Mouse (Mus musculus): ENCODE measurements around the gene Lrrn4cl.
A peak's percentile ranks its signal among the peaks of the same experiment; 100 is the strongest.
"Not testable (repeated sequence)": the region's sequence is repeated elsewhere in the genome, so short reads cannot be mapped to it uniquely, and the experiment has no call there.

Gene Lrrn4cl

GRCm38 (mm10) chr19:8850402-8850901 lies at the start of gene Lrrn4cl:
Gene Lrrn4cl (plus strand): TSS chr19:8850768.
- DNase-seq (ENCODE audit: low read depth, low spot score), result peak; percentile 66

GRCm38 (mm10) chr19:8802130-8802821 lies 48.3 kb upstream of the Lrrn4cl start, which contains the start of gene Zbtb3:
Gene Zbtb3 (plus strand): TSS chr19:8802555.
- peak; percentile 97 for DNase-seq (ENCODE audit: low read depth, low spot score)

GRCm38 (mm10) chr19:8803204-8803780 lies 47.3 kb upstream of the Lrrn4cl start:
- DNase-seq (ENCODE audit: low read depth, low spot score), result no peak

- no peak for DNase-seq (ENCODE audit: low read depth, low spot score)
Observed at GRCm38 (mm10) chr19:8803879-8804660, 46.5 kb upstream of the Lrrn4cl start.

GRCm38 (mm10) chr19:8806810-8807209 lies 43.8 kb upstream of the Lrrn4cl start:
- no peak for DNase-seq (ENCODE audit: low read depth, low spot score)

GRCm38 (mm10) chr19:8815812-8816211 lies 34.8 kb upstream of the Lrrn4cl start:
- no peak for DNase-seq (ENCODE audit: low read depth, low spot score)

GRCm38 (mm10) chr19:8817001-8817400 lies 33.6 kb upstream of the Lrrn4cl start:
- DNase-seq (ENCODE audit: low read depth, low spot score), result no peak

GRCm38 (mm10) chr19:8818301-8818798 lies 32.2 kb upstream of the Lrrn4cl start:
- DNase-seq (ENCODE audit: low read depth, low spot score), result no peak

- DNase-seq (ENCODE audit: low read depth, low spot score), result peak; percentile 99
Observed at GRCm38 (mm10) chr19:8818801-8819595, 31.6 kb upstream of the Lrrn4cl start, which contains the start of gene Ttc9c. Gene Ttc9c (minus strand): TSS chr19:8819333.

GRCm38 (mm10) chr19:8819596-8820423 lies 30.8 kb upstream of the Lrrn4cl start, which contains the start of gene Hnrnpul2:
Gene Hnrnpul2 (plus strand): TSS chr19:8820010.
- peak; percentile 99 for DNase-seq (ENCODE audit: low read depth, low spot score)

GRCm38 (mm10) chr19:8820424-8820956 lies 30.1 kb upstream of the Lrrn4cl start:
- no peak for DNase-seq (ENCODE audit: low read depth, low spot score)

- DNase-seq (ENCODE audit: low read depth, low spot score), result no peak
Observed at GRCm38 (mm10) chr19:8821146-8821545, 29.4 kb upstream of the Lrrn4cl start.

GRCm38 (mm10) chr19:8822696-8823095 lies 27.9 kb upstream of the Lrrn4cl start:
- DNase-seq (ENCODE audit: low read depth, low spot score), result no peak

- no peak for DNase-seq (ENCODE audit: low read depth, low spot score)
Observed at GRCm38 (mm10) chr19:8829660-8830059, 20.9 kb upstream of the Lrrn4cl start, which contains the start of gene AC129217.1. Gene AC129217.1 (plus strand): TSS chr19:8829773.

- DNase-seq (ENCODE audit: low read depth, low spot score), result no peak
Observed at GRCm38 (mm10) chr19:8830664-8831063, 19.9 kb upstream of the Lrrn4cl start.

GRCm38 (mm10) chr19:8831262-8831661 lies 19.3 kb upstream of the Lrrn4cl start:
- no peak for DNase-seq (ENCODE audit: low read depth, low spot score)

GRCm38 (mm10) chr19:8832971-8833370 lies 17.6 kb upstream of the Lrrn4cl start:
- DNase-seq (ENCODE audit: low read depth, low spot score), result no peak

GRCm38 (mm10) chr19:8836327-8836726 lies 14.2 kb upstream of the Lrrn4cl start:
- not testable (repeated sequence) for DNase-seq (ENCODE audit: low read depth, low spot score)

- peak; percentile 86 for DNase-seq (ENCODE audit: low read depth, low spot score)
Observed at GRCm38 (mm10) chr19:8837251-8837791, 13.2 kb upstream of the Lrrn4cl start, which contains the start of gene Bscl2. Gene Bscl2 (plus strand): TSS chr19:8837467.
